Mouse (Mus musculus) retina, adult 2 months (tissue): ENCODE results near the gene Ccnj.

Experiments
- DNase-seq: peaks from one replicate; pipeline ENCODE4 v3.0.0-alpha.2; 2012; ENCODE audit warnings: low read depth, low spot score

Gene Ccnj

DNA sequence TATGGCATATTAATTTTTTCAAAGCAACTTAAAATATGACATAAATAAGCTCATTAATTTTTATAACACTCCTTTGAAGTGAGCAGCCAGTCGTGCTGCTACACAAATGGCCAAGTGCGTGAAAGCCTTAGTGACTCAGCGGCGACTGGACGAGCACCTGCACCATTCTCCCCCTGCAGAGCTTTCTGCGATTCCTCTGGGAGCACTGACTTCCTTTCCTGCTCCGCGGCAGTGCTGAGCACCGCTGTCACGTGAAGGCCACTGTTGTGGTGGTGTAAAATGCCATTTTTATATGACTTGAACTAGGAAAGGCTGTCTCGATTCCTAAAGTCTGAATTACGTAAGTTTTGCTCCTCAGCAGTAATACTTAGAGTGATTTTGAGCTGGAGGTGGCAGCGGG, 10.5 kb downstream of the Ccnj start:
- no peak for DNase-seq

DNA sequence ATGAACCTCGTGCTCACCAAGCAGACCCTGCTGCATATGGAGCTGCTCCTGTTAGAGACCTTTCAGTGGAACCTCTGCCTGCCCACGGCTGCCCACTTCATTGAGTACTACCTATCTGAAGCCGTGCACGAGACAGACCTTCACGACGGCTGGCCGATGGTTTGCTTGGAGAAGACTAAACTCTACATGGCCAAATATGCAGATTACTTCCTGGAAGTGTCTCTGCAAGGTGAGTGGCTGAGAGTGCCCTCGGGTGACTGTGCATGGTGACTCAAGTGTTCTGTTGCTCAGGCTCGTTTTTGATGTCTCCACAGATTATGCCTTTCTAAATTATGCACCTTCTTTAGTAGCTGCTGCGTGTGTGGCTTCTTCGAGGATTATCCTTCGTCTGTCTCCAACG, 13.7 kb downstream of the Ccnj start:
- no peak for DNase-seq

DNA sequence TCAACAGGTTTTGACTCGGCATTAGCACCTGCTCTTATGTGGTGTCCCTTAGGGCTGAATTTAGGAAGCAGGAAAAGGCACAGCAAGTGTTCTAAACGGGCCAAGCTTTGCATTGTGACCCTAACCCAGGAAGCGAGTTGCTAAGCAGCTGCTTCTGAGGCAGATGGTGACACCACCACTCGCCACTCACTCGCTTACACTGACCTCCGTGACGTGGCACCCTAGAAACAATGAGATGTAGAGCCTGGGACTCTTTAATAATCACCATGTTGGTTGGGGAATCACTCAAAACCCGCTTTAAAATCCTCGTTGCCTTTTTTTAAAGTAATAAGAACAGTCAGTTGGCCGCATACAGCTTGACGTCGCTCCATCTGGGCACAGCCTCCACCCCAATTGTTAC, 18.3 kb downstream of the Ccnj start:
- no peak for DNase-seq

- DNase-seq: no peak
These were observed 28.5 kb downstream of the Ccnj start for GRCm38 (mm10) chr19:40859555-40859954.

- DNase-seq: no peak
These were observed 37.2 kb downstream of the Ccnj start for GRCm38 (mm10) chr19:40868284-40868683.

DNA sequence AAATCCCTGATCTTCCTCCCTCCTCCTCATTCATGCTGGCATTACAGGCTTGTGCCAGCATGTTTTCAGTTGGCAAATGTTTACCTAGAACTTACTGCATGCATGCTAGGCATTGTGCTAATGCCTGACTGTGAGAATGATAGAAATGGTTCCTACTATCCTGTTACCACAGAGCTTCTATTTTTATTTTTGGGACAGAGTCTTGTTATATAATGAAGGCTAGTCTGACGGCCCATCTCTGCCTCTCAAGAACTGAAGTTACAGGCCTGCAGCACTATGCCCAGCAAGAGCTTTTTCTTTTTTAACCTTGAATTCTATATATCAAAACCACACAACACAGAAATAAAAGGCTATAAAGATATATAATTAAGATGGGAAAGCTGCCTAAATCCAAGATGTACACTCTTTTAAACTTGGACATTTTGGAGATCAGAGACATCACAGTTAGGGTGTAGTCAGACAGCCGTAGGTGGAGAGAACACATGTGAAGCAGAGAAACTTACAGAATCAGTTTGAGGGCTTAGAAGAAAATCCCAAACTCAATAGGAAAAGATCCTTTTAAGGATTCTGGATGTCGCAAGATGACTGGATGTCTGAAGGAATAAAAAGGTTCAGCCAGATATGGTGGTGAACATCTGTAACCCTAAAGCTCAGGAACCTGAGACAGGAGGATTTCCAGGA, 38.5 kb downstream of the Ccnj start:
- no peak for DNase-seq

DNA sequence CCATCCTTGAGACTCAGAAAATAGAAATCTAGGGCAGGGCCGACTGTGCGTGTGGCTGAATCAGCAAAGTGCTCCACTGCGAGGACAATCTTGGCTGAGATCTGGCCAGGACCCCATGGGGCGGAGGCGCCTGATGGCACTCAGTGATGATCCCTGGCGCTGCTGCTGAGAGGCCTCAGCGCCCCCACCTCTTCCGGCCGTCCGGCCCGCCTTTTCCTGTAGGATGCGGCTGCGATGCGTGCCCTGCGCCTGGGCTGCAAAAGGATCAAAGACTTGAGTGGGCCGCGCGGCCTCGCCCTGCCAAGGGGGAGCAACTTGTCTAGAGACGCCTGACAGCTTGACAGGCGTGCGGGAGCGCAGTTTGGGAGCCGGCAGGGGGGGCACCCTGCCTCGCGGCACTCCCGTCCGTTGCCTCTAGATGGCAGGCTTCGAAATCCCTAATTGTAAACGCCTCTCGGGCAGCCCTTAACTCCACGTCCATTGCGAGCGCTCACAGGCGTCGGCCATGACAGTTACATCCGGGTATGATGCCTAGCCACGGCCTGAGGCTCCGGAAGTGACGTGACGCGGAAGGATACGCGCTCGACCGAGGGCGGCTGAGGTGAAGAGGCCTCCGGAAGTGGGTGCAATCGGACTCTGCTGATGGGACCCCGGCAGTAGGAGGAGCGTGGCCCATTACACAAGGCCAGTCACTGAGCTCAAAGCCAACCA, 42.0 kb downstream of the Ccnj start:
- DNase-seq: peak; percentile 98

- DNase-seq: no peak
These were observed 50.6 kb downstream of the Ccnj start for GRCm38 (mm10) chr19:40881700-40882099.

DNA sequence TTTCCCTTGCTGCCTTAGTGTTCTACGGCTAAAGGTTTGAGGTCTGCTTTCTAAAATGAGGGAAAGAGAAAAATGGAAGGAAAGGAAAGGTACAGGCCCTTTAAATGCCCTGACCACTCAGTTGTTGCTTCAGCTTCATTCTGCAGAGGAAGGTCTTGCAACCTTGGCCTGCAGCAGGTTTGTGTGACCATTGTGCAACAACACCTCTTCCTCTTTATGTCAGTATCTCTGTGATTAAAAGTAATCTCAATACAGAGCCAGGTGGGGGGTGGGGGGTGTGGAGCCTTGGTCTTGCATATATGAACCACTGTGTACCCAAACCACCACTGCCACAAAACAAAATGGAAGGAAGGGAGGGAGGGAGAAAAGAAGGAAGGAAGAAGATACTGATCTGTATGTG, 57.8 kb downstream of the Ccnj start:
- DNase-seq: no peak

DNA sequence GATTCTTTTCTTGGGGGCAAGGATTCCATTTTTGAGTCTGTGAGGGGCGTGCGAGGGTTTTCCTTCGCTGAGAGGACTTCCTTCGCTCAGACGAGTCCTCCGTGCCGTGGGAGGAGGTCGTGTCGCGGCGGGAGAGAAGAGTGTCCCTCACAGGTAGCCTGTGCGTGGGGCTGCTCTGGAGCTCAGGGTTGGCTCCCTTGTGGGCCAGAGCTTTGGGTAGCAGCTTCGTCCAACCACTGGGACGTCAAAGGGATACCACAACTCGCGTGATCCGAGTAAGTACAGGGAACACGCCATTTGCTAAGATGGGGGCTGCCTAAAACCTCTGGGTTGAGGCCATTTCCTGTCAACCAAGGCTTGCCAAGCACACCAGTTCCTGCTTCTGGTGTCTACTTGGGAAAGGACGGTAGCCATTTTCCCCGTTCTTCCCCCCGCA, 63.0 kb downstream of the Ccnj start:
- DNase-seq: no peak

DNA sequence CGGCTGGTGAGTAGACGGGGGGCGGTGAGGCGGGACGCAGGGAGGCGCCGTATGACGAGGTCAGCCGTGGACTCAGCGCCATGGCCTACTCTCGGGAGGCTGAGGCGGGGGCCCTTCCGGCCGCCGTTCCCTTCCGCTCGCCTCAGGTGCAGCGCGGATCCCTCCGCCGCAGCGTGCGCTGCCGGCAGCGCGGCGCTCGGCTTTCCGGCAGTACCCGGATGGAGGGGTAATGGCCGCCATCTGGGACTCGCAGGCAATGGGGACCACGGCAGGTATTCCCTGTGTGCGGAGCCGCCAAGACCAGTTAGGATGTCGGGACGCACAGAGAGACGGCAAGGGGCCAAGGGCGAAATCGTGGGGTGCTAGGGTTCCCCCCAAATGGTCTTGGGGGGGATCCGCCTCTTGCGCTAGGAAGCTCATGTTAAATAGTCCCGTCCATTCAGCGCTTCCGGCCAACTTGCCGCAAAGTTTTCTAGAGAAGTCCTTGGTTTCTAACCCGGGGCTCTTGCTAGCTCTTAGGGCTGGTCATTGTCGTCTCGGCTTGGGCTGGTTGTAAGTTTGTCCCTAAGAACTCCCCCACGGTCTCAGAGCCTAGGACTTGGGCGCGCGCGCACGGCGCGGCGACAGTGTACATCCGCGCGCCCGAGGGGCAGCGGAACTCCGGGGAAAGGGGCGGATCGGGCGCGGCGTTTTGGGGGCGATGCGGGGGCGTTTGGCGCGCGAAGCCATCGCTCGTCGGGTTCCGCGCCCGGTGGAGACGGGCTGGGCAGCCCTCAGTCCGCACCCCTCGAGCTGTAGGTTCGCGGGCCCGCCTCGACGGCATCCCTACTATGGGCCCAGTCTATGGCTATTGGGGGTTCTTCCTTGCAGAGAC, 63.7 kb downstream of the Ccnj start, which contains the start of gene Zfp518a:
TSS of gene Zfp518a (plus strand) at position 187 of the 874 bp plus-strand sequence.
- DNase-seq: peak; percentile 87

DNA sequence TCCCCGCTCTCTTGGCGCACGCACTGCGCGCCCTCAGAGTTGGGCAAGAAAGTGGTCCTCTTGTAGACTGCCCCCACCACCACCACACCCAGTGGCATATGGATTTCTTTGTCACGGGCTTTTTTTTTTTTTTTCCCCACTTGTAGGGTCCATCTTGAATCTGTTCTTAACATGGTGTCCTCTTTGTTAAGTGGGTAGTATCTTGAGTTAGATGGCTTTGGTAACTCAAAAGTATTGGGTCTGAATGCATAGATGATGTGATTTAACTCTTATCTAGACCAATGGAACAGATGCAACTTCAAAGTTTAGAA, 64.3 kb downstream of the Ccnj start:
- no peak for DNase-seq
